Mouse (Mus musculus): ENCODE results near the gene Gucy2e.

- TF ChIP-seq CTCF (IDR thresholded peaks at IDR 0.05; ENCODE audit: low read depth) (no peak), EP300 (optimal IDR thresholded peaks at IDR 0.05) (no peak)
Measured at GRCm38 (mm10) chr11:69185936-69186335, 50.9 kb downstream of the Gucy2e start.

All from stomach, postnatal 0 days (tissue).